Mouse (Mus musculus) mouse embryonic stem cell (cell line): ENCODE results near the gene Ms4a1.

Experiments
- in situ Hi-C, 2 experiments: fragments of 300-500 bp; cut with MboI; formaldehyde crosslinking; loops; 1 replicate in 1 of 2; 3 replicates in 1 of 2; pipeline ENCODE4 v1.14.3; 2019 to 2020; ENCODE audit warnings: low sequenced_read_pairs in 2 of 2, low pct_unique_long_range_greater_than_20kb in 1 of 2, mixed read lengths in 1 of 2; ENCODE audit not compliant: unreplicated experiment in 1 of 2

Ms4a1 gene

DNA sequence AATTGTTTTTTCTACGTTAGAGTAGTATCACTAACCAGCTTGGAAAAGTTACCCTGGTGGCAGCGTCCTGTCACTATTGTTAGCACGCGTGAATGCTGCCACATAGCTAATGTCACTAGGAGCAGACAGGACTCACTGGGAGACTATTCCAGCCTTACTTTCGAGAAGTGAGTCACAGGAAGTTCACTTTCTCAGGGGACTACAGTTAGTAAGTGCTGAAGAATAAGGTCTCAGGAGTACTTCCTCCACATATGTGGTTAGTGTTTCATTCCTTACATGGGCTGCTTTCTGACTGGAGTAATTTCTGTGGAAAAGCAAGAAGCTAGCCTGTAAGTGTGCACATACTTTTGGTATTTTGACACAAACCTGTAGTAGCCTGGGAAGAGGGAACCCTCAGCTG is 31.8 kb downstream of the Ms4a1 start:
- in situ Hi-C loops, result no loop called here

- in situ Hi-C loops, result no loop called here
These were observed 33.7 kb downstream of the Ms4a1 start, which contains the start of gene Ms4a12 for GRCm38 (mm10) chr19:11232348-11232747. Gene Ms4a12 (minus strand): TSS chr19:11232448.
